Mouse (Mus musculus) skeletal muscle tissue, adult 2 months (tissue): ENCODE measurements around the gene Spon1.

Source experiments
- DNase-seq: peaks from one replicate; pipeline ENCODE4 v3.0.0-alpha.2; 2012; ENCODE audit warnings: low read depth, low spot score

Gene Spon1

DNA sequence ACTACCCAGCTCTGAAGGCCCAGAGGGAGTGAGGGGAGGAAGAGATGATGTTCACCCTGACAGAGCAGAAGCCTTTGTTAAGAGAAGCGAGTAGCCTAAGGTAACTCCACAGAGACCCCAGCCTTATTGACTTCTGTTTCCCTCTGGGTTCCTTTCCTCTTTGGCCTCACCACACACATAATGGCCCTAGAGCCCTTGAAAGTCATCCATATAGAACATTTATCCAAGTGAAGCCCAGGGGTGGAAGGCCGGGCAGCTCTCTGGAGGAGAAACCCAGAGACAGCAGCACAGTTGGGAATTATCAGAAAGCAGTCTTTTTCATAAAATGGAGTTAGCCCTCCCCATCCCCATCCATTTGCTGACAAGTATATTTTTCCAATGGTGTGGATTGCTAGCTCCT lies 75.7 kb downstream of the Spon1 start:
- DNase-seq = no peak

- no peak for DNase-seq
Measured at GRCm38 (mm10) chr7:113843150-113843549, 77.4 kb downstream of the Spon1 start.

- no peak for DNase-seq
Measured at GRCm38 (mm10) chr7:113845191-113845590, 79.4 kb downstream of the Spon1 start.

DNA sequence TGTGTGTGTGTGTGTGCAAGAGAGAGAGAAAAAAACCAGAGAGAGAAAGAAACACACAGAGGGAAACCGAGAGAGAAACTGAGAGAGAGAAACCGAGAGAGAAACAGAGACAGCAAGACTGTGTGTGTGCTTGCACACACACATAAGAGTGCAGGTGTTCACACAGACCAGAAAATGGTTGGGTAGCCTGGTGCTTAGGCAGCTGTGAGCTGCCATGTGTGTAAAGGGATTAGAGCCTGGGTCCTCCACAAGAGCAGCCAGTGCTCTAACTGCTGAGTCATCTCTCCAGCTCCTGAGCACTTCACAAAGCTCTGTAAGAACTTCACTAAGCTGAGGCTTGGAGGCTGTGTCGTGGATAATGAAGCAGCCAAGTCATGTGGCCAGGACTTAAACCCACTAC lies 80.8 kb downstream of the Spon1 start:
- no peak for DNase-seq

- no peak for DNase-seq
Measured at GRCm38 (mm10) chr7:113847041-113847819, 81.4 kb downstream of the Spon1 start.

GRCm38 (mm10) chr7:113850389-113850788 lies 84.6 kb downstream of the Spon1 start:
- DNase-seq = no peak

GRCm38 (mm10) chr7:113855396-113855795 lies 89.6 kb downstream of the Spon1 start:
- DNase-seq = no peak

DNA sequence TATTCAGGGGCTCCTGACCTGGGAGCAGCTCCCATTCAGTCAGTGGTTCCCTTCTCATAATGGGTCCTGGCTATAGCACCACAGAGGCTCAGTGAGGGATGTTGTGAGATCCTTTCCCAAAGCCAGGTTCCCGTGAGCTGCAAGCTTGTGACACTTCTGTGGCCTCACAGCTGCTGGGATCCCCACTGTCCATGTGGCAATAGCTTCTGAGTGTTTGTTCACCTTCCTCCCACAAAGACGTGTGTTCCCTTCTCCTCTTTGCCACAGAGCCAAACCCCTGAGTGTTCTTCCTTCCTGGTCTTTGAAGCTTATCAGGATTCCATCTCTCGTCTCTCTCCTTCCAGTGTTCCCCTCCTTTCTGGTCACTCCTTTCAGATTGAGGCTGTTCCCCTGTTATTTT lies 90.3 kb downstream of the Spon1 start:
- no peak for DNase-seq

DNA sequence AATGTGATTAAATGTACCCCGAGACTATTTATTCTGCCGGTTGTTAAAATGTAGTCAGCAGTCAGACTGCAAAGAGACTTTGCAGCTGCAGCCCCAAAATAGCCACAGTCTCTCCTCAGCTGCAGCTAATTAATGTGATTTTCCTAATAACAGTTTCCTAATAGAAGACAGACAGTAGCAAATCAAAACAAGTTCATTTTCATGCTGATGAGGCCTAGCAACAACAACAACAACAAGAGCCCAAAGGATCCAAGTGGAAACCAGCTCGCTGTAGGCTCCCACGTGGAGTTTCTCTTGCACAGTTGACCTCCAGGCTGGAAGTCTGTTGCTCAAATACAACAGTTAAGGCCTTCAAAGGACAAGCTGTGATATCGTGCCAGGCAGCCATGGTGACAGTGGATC lies 93.7 kb downstream of the Spon1 start:
- DNase-seq = no peak

DNA sequence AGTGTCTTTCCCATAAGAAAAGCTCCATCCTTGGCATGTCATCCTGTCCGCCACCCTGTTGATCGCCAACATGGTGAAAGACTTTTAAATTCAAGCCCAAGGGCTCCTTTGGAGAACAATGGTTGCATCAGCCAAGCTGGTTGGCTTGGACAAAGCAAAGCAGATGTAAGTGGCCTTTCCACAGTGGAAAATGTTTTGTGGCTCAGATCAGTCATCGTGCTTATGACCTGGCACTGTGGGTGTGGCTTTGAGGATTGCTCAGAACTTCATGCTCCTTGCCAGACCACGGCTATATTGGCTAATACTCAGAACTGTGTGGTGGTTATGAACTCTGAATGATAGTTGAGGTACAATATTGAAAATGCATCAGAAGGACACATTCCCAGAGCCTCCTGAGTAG lies 96.2 kb downstream of the Spon1 start:
- DNase-seq = no peak

DNA sequence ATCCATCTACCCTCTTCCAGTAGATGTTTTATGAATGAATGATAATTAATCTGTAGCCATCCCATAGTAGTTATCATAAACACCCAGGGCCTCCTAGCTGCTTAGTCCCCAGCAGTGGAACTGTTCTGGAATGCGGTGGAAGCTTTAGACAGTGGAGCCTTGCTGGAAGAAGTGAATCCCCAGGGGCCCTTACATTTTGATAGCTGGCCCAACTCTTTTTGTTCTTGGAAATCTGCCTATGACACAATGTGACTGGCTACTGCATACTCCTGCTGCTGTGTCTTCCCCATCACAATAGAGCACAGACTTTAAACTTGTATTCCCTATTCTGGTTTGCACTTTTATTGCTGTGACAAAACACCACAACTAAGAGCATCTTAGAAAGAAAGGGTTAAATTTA lies 107.0 kb downstream of the Spon1 start:
- DNase-seq = peak; percentile 38

DNA sequence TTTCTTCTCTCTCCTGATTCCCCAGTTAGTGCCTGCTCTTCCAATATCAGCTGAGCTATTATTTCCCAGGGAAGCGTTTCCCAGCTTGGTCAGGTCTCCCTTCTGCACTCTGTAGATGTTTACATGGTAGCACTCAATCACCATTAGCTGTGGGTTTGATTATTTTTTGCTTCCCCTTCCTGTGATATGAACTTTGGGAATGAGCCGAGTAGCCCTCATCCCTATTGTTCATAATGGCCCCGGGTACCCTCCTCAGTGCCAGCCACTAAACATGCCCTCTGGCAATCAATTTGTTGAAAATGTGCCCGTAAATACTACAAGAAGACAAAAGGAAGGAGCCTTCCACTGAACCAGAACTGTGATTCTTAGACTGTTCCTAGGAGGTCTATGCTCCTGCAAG lies 111.7 kb downstream of the Spon1 start:
- no peak for DNase-seq

DNA sequence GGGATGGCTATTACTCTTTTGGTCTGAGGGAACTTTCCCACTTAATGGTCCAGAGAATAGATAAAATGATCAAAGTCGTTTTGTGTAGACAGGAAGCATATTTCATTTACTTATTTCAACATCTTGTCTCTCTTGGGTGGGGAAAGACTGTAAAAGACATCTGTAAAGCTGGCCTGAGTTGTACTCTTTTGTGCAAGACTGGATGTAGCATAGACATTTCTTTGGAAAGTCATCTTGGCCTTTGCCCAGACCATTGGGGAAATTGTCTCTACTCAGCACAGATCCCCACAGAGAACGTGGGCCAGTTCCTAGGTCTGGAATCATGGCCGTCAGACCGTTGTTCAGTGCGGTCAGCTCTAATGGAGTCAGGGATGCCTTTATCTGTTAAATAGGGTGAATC lies 112.1 kb downstream of the Spon1 start:
- peak; percentile 17 for DNase-seq

- DNase-seq = no peak
Measured at GRCm38 (mm10) chr7:113879085-113879501, 113.3 kb downstream of the Spon1 start.

GRCm38 (mm10) chr7:113880021-113880420 lies 114.2 kb downstream of the Spon1 start:
- DNase-seq = no peak

DNA sequence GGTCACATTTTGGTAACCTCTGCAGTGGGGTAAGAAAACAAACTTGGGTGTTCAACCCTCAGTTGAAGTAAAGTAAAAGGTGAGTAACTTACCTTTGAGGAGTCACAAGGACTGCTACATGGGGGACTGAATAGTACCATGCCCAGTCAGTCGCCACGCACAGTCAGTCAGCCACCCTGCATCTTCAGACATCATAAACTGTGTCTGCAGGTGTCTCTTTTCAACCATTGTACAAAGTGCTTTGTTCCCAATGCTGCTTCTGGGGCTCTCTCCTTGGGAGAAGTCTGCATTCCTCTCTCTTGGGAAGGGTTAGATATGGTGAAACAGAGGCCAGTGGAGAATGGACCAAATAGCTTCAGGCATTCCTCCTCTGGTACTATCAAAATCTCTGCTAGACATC lies 125.0 kb downstream of the Spon1 start:
- DNase-seq = no peak

DNA sequence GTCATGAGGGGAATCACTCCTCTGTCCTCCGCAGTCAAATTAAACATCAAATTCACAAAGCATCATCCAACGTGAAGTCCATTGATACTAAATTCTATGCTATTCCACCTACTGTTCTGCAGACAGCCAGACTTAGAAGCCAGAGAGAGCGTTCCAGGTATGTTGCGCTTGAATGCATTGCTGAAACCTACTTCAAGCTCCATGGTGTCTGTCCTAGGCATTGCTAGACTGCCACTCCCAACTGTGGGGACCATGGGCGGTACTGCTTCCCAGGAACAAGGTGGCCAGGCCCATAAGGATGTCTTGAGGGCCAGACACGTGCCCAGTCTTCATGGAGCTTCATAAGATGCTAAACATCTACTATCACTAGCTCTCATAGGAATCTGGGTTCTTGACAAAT lies 125.7 kb downstream of the Spon1 start:
- no peak for DNase-seq

DNA sequence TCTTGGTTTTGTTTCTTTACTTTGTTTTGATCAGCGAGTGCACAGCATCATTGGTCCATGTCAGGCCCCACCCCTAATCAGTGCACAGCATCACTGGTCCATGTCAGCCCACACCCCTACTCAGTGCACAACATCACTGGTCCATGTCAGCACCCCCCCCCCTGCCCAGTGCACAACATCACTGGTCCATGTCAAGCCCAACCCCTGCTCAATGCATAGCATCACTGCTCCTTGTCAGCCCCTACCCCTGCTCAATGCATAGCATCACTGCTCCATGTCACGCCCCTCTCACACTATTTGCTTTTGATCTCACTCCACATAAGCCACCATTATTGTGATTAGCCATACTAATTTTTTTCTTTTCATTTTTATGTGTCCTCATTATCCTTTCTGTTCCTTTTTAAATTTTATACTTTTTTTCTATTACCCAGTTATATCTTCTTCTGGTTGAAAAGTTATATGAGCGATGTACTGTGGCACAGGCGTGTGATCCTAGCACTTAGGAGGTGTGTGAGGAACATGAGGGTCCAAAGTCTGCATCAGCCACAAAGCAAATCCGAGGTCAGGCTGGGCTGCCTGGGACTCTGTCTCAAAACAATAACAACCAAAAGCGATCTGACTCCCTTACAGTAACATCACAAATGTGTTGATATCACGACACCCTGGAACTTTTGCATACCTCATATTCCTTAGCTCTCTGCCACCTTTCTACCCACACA lies 128.3 kb downstream of the Spon1 start:
- no peak for DNase-seq

DNA sequence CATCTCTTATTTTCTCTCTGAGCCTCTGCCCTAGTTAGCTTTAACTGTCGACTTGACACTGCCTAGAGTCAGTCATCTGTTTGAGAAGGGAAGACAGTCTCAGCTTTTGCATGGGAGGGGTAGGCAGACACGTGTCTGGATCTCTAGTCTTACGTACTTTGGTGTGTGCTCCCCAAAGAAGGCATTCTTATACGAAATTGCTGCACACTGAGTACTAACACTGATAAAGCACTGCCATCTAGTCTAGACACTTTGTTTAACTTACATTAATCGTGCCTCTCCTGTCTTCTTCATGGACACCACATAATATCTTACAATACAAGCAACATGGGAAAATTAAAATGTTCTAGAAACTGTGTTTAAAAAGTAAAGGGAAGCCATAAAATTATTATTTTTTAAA lies 129.5 kb downstream of the Spon1 start:
- no peak for DNase-seq

DNA sequence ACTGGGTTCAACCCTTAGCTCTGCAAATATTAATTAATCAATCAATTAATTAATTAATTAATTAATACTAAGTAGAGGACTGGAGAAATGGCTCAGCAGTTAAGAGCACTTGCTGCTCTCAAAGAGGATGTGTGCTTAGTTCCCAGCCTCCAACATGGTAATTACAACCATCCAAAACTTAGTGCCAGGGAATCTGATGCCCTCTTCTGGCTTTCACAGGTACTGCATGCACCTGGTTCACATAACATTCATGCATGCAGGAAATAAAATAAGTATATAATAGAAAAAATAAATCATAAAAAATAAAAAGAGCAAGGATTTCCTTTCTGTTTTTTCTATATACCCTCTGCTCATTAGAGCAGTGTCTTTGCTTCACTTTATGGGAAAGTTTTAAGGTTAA lies 132.6 kb downstream of the Spon1 start:
- DNase-seq = no peak

DNA sequence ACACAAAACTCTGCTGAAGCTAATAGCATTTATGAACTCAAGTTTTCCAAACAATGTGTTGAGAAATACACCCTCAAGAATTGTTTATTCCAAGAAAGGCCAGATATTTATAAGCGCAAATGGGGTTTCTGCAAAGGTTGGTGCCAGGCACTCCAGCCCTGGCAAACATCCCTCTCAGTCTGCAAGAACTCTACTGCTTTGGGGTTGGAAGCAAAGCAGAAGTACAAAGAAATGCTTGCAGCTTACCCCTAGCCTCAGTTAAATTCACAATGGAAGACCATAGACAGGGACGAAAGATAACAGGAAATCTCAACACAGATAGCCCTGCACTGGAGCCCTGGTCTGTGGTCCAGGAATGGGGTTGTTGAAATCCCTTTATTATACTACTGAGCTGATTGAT lies 135.7 kb downstream of the Spon1 start:
- peak; percentile 11 for DNase-seq

DNA sequence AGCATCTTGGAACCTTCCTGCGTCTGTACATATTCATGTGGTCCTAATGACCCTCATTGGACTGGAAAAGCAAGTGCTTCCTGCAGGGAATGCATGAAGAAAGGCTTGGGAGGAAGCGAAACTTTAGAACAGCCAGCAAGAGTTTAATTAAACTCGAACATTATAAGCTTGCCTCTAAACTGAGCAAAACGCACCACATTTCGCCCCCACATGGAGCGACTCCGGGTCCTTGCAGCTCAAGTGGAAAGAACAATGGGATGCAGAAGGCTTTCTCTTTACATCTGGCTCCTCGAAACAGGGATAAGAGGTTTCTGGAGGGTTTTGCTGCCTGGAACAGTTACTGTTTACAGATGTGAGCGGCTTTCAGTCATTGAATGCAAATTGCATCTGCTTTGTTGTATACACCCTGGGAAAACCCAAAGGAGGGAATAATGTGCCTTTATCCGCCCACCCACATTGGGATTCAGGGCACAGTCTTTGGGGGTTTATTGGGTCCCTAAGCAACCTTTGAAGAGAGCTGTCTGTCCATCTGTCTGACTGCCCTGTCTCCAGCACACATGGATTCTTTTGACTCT lies 136.2 kb downstream of the Spon1 start:
- no peak for DNase-seq
